Mouse (Mus musculus): Measurements from ENCODE around the gene 4930452B06Rik. TPM values are rescaled to one million over a fixed set of nuclear protein-coding genes. Genes with fewer than 3 reads are reported as not detected.

The 4930452B06Rik gene
- polyA plus RNA-seq, 1 experiment from 2014 or later, result 6.2 TPM

DNA sequence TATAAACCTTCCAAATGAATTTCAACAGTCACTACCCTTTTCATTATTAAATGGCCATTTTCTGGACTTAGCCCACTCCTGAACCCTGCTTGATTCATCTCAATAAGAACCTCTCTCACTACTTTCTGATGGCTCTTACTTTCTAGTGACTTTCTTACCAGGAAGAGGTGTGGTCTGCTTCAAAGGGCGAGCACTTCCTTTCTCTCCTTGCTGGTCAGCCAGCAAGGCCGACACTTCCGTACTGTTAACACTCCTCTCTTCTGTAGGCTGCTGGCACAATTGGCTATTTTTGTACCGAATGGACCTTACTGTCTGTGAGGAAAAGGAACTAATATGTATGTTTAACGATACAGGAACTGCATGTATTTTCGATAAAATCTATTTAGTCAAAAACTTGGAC, 148.4 kb downstream of the 4930452B06Rik start:
- no peaks in the 10 kb centered on the region for H3K4me1 ChIP-seq
- WGBS, result 74% methylated on average over 6 of the region's 6 CpGs
- H3K27me3 ChIP-seq, result no peaks in the 10 kb centered on the region
- no peak overlapping the region for H3K27ac ChIP-seq
- no peak overlapping the region for H3K9ac ChIP-seq
- ATAC-seq (ENCODE audit: insufficient number of reproducible peaks, insufficient read depth, low FRiP score, low TSS enrichment, low read depth), result no peak
- no peaks in the 10 kb centered on the region for H3K9me3 ChIP-seq
- H3K4me3 ChIP-seq, result no peak overlapping the region
- no peak overlapping the region for H3K4me2 ChIP-seq
- H3K36me3 ChIP-seq, result no peaks in the 10 kb centered on the region

DNA sequence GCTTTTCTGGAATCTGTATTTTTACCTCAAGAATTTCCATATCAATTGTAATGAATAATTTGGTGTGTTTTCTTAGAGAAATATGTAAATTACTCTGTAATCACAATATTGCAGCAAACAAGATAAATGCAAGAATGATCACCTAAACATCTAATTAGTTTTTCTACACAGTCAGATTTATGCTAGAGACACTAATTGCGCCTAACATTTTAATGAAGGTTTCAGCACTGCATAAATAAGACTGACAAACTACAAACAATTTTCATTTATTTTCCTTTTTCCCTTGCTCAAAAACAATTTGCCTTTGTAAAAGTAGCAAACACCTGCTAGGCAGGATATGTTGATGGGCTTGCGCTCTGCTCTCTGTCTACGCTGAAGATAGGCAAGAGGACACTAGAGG, 152.0 kb downstream of the 4930452B06Rik start:
- no peak for ATAC-seq (ENCODE audit: insufficient number of reproducible peaks, insufficient read depth, low FRiP score, low TSS enrichment, low read depth)
- no peaks in the 10 kb centered on the region for H3K4me1 ChIP-seq
- H3K9ac ChIP-seq, result no peak overlapping the region
- no peak overlapping the region for H3K4me3 ChIP-seq
- H3K36me3 ChIP-seq, result no peaks in the 10 kb centered on the region
- no peak overlapping the region for H3K27ac ChIP-seq
- H3K9me3 ChIP-seq, result no peaks in the 10 kb centered on the region
- no peak overlapping the region for H3K4me2 ChIP-seq
- WGBS, result 97% methylated on average over 3 of the region's 3 CpGs
- no peaks in the 10 kb centered on the region for H3K27me3 ChIP-seq

DNA sequence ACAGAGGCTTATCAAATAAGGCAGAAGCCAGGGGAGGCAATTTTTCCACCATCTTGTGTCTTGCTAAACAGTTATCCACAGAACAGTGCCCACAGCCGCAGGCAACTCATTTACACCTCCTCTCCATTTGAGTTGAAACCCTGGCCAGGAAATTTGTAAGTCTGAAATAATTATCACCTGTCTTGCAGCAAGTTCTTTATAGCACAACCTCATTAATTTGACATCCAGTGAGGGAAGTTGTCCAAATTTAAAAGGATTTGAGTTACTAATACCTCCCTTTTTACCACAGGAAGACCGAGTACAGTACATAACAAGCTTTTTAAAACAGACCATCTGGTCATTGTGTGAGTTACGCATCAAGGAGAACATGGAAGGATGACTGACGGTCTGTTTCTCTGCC, 154.8 kb downstream of the 4930452B06Rik start:
- Histone ChIP-seq H3K9me3 (no peaks in the 10 kb centered on the region), H3K4me3 (no peak overlapping the region), H3K9ac (no peak overlapping the region), H3K27me3 (no peaks in the 10 kb centered on the region), H3K27ac (no peak overlapping the region), H3K4me1 (no peaks in the 10 kb centered on the region), H3K36me3 (no peaks in the 10 kb centered on the region), H3K4me2 (no peak overlapping the region)
- WGBS, result 54% methylated on average over 4 of the region's 4 CpGs
- no peak for ATAC-seq (ENCODE audit: insufficient number of reproducible peaks, insufficient read depth, low FRiP score, low TSS enrichment, low read depth)

DNA sequence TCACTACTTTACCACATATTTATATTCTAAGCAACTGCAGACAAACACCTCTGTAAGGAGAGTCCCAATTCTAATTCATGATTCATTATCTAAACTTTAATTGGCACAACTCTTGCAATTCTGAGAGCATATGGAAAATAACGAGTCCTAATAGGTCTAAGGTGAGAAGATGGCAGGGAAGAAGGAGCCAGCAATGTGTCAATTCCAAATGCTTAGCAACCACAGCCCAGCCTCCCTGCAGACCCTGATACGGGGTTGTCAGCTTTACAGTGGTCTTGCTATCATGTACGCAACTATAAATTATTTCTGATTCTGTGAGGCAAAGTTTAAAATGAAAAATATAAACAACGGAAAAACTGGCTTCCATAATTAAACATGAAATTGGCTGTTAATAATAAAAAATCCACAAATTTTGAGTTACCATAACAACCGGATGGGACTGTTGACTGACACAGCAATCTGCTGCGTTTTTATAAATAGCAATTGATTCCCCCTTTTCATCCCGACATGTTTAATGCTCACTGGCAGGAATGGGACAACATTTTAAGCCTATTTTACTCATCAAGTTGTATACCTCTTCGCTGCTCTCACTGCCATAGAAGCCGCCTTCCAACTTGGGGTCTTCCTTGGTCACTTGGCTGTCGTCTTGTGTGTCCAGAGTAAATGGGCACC, 155.6 kb downstream of the 4930452B06Rik start:
- WGBS, result 90% methylated on average over 10 of the region's 10 CpGs
- no peak for ATAC-seq (ENCODE audit: insufficient number of reproducible peaks, insufficient read depth, low FRiP score, low TSS enrichment, low read depth)
- Histone ChIP-seq H3K9ac (no peak overlapping the region), H3K27me3 (no peaks in the 10 kb centered on the region), H3K27ac (no peak overlapping the region), H3K4me1 (no peaks in the 10 kb centered on the region), H3K9me3 (no peaks in the 10 kb centered on the region), H3K36me3 (no peaks in the 10 kb centered on the region), H3K4me2 (no peak overlapping the region), H3K4me3 (no peak overlapping the region)

DNA sequence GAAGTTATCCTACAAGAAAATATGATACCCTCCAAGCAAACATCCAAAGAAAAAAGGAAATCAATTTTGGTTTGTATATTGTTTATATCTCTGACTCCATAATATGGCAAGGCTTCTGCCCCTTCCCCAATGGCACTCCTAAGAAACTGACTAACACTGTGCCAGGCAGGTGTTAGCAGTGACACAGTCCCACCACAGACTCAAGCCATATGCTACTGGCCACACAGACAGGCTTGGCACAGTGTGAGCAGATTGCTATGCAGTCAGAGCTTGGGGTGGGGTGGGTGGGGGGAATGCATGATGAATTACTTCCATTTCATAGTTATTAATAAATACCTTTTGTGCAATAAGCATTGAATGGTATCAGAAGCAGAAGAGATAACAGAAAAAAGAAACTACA, 157.4 kb downstream of the 4930452B06Rik start:
- Histone ChIP-seq H3K4me1 (no peaks in the 10 kb centered on the region), H3K9ac (no peak overlapping the region), H3K27ac (no peak overlapping the region), H3K4me2 (no peak overlapping the region), H3K36me3 (no peaks in the 10 kb centered on the region), H3K4me3 (no peak overlapping the region), H3K27me3 (no peaks in the 10 kb centered on the region), H3K9me3 (no peaks in the 10 kb centered on the region)
- no peak for ATAC-seq (ENCODE audit: insufficient number of reproducible peaks, insufficient read depth, low FRiP score, low TSS enrichment, low read depth)

DNA sequence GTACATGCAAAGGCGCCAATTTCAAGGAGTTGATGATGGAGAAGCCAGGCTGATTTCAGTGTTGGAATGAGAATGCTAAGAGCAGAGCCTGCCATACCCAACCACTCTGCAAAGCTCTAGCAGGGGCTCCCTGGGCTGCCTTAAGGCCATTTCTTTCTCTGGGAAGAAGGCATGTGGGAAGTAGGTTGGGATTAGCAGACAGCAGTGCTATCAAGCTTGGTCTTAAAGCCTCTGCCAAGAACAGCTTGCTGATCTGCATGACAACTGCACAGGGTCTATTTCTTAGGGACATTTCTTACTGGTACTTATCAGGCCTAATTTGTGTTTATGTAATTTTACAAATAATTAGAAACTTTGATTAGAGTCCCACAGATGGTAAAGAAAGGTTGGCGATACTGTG, 161.8 kb downstream of the 4930452B06Rik start:
- Histone ChIP-seq H3K4me1 (no peaks in the 10 kb centered on the region), H3K36me3 (no peaks in the 10 kb centered on the region), H3K9ac (no peak overlapping the region), H3K4me3 (no peak overlapping the region), H3K4me2 (no peak overlapping the region), H3K27ac (no peak overlapping the region), H3K9me3 (no peaks in the 10 kb centered on the region), H3K27me3 (no peaks in the 10 kb centered on the region)
- ATAC-seq (ENCODE audit: insufficient number of reproducible peaks, insufficient read depth, low FRiP score, low TSS enrichment, low read depth), result no peak
- WGBS, result 80% methylated on average over 2 of the region's 2 CpGs

DNA sequence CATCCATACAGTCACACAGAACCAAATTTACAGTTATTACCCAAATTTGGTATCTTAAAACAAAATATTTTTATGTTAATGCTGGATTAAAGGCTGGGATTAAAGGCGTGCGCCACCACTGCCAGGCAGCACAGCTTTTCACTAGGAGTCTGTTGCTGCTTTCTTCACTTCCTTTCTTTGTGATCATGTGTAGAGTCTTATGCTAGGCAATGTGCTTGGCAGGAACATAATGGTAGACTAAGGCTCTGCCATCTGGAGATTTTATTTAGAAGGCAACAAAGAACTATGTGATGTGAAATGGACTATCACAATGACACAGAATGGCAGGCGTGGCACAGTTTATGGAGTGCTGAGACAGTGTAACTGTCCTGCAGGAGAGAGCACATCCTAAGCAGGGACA, 162.7 kb downstream of the 4930452B06Rik start:
- WGBS, result 95% methylated on average over 3 of the region's 3 CpGs
- Histone ChIP-seq H3K4me3 (no peak overlapping the region), H3K9me3 (no peaks in the 10 kb centered on the region), H3K36me3 (no peaks in the 10 kb centered on the region), H3K27ac (no peak overlapping the region), H3K9ac (no peak overlapping the region), H3K4me2 (no peak overlapping the region), H3K27me3 (no peaks in the 10 kb centered on the region), H3K4me1 (no peaks in the 10 kb centered on the region)
- no peak for ATAC-seq (ENCODE audit: insufficient number of reproducible peaks, insufficient read depth, low FRiP score, low TSS enrichment, low read depth)

DNA sequence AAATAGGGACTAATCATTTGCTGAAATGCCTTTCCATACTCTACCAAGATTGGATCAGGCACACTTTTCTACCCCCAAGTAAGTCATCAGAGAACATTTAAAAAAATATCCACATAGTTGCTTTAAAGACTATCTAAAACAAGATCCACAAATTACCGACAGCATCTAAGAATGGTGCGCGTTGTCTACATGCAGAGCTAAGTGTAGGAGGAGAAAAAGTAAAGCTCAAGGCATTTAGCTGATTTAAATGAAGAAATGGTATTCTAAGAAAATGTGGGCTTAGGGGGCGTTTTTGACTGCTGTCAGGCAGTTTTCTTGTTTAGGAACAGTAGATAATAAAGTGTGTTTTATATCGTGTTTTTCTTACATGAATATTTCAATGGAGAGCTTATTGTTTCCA, 163.5 kb downstream of the 4930452B06Rik start:
- Histone ChIP-seq H3K4me3 (no peak overlapping the region), H3K4me1 (no peaks in the 10 kb centered on the region), H3K4me2 (no peak overlapping the region), H3K27me3 (no peaks in the 10 kb centered on the region), H3K36me3 (no peaks in the 10 kb centered on the region), H3K27ac (no peak overlapping the region), H3K9me3 (no peaks in the 10 kb centered on the region), H3K9ac (no peak overlapping the region)
- no peak for ATAC-seq (ENCODE audit: insufficient number of reproducible peaks, insufficient read depth, low FRiP score, low TSS enrichment, low read depth)
- WGBS, result 87% methylated on average over 5 of the region's 5 CpGs

DNA sequence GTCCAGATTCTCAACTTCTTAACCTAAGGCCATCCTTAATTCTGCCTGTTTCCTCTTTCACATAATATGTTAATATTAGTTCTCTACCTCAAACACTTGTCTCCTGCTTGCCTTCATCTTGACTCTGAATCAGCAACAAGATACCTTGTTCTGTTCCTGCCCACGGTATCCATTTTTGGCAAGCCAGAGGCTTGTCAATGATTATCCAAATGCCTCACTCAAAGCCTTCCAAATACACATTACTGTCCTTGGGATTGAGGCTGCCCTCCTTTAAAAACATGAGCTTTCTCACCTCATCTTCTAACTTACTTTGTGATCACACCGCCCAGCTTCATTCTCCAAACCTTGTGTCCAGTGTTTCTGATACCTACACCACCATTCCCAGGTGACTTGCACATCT, 170.3 kb downstream of the 4930452B06Rik start:
- Histone ChIP-seq H3K9ac (no peak overlapping the region), H3K36me3 (no peaks in the 10 kb centered on the region), H3K9me3 (no peaks in the 10 kb centered on the region), H3K4me1 (no peaks in the 10 kb centered on the region), H3K4me3 (no peak overlapping the region), H3K4me2 (no peak overlapping the region), H3K27me3 (no peaks in the 10 kb centered on the region), H3K27ac (no peak overlapping the region)
- WGBS, result 89% methylated on average over 2 of the region's 2 CpGs
- ATAC-seq (ENCODE audit: insufficient number of reproducible peaks, insufficient read depth, low FRiP score, low TSS enrichment, low read depth), result no peak

DNA sequence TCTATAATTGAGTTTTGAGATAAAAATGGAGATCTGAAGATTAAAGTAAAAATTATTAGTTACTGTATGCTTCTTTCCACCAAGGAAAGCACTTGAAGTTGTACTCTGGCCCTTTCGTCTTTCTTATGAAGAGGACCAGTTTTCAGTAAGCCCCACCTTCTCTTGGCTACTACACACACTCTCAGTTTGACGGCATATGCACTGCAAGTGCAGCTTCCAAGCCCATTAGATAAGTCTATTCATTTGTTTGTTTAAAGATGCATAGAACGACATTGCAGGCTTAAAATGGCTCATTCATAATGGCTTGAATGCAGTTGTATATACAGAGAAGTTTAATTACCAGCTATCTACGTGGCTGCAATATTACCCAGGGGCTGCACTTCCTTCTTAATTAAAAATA, 171.1 kb downstream of the 4930452B06Rik start:
- Histone ChIP-seq H3K36me3 (no peaks in the 10 kb centered on the region), H3K27ac (no peak overlapping the region), H3K4me3 (no peak overlapping the region), H3K9ac (no peak overlapping the region), H3K4me1 (no peaks in the 10 kb centered on the region), H3K4me2 (no peak overlapping the region), H3K27me3 (no peaks in the 10 kb centered on the region), H3K9me3 (no peaks in the 10 kb centered on the region)
- no peak for ATAC-seq (ENCODE audit: insufficient number of reproducible peaks, insufficient read depth, low FRiP score, low TSS enrichment, low read depth)
- 74% methylated on average over 4 of the region's 4 CpGs for WGBS

DNA sequence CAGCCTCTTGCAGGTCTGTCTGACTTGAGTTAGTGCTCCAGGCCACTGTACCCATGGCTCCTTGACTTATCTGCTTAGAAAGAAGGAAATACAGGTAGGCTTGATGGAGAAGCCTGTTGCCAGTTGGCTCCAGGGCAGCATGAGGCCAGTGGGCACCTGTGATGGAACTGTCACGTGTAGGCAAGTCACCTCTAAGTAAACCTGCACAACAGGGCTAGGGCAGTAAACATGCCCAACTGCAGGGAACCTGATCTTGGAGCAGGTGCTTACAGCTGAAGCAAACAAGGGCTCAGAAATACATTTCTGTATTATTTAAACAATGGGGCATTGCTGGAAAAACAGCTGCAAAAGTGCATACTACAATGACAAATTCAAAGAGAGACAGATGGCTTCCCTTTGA, 171.8 kb downstream of the 4930452B06Rik start:
- WGBS, result 67% methylated on average over 1 of the region's 1 CpGs
- no peaks in the 10 kb centered on the region for H3K9me3 ChIP-seq
- no peak overlapping the region for H3K4me3 ChIP-seq
- no peak overlapping the region for H3K9ac ChIP-seq
- no peaks in the 10 kb centered on the region for H3K27me3 ChIP-seq
- no peaks in the 10 kb centered on the region for H3K4me1 ChIP-seq
- H3K27ac ChIP-seq, result no peak overlapping the region
- H3K4me2 ChIP-seq, result no peak overlapping the region
- no peak for ATAC-seq (ENCODE audit: insufficient number of reproducible peaks, insufficient read depth, low FRiP score, low TSS enrichment, low read depth)
- H3K36me3 ChIP-seq, result no peaks in the 10 kb centered on the region

DNA sequence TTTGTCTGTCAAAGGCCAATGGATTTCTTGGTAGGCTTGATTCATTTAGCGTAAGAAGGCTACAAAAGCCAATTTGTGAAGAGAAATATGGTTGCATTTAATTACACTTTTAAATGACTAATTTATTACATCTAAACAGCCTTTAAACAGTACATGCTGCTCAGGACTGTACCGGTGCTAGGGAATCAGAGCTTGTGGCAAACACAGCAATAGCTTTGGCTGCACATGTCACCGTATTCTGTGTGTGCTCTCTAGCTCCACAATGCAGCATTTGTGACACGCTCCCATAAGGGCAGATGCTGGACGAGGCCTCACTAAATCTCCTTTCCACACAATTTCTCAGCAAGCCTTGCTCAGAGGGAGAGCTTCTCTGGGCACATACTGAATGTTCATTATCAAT, 187.9 kb downstream of the 4930452B06Rik start:
- Histone ChIP-seq H3K27me3 (no peaks in the 10 kb centered on the region), H3K4me1 (0 out of 2 replicates have a peak, but pooled peaks cover 3% of the 10 kb centered on the region), H3K36me3 (0 out of 2 replicates have a peak, but pooled peaks cover 5% of the 10 kb centered on the region), H3K9ac (no peak overlapping the region), H3K4me2 (no peak overlapping the region), H3K27ac (no peak overlapping the region), H3K9me3 (0 out of 2 replicates have a peak, but pooled peaks cover 3% of the 10 kb centered on the region), H3K4me3 (no peak overlapping the region)
- no peak for ATAC-seq (ENCODE audit: insufficient number of reproducible peaks, insufficient read depth, low FRiP score, low TSS enrichment, low read depth)
- WGBS, result 71% methylated on average over 5 of the region's 5 CpGs
